Mouse (Mus musculus) splenic B cell, adult 2 months (primary cell): ENCODE results near the gene AI597479.

Experiments
- DNase-seq: peaks from one replicate; pipeline ENCODE4 v3.0.0-alpha.2; 2011; ENCODE audit warnings: low read depth, low spot score
- H3K27me3 ChIP-seq: 2 replicates; pipeline ENCODE4 v1.6.1; 2012; ENCODE audit warnings: mild to moderate bottlenecking, low read length, moderate library complexity, mixed read lengths; ENCODE audit not compliant: control insufficient read depth, poor library complexity, insufficient read depth, severe bottlenecking
- H3K36me3 ChIP-seq: 2 replicates; pipeline ENCODE4 v1.6.1; 2012; ENCODE audit warnings: mild to moderate bottlenecking, low read length, moderate library complexity, mixed read lengths; ENCODE audit not compliant: control insufficient read depth, poor library complexity, insufficient read depth, severe bottlenecking

Gene AI597479

GRCm38 (mm10) chr1:43098031-43098984 is at the start of gene AI597479, which contains the start of gene Tgfbrap1:
Gene AI597479, plus strand, starts transcription at chr1:43098710.
Gene Tgfbrap1, minus strand, starts transcription at chr1:43098637.
- Histone ChIP-seq H3K36me3 (no peaks in the 10 kb centered on the region), H3K27me3 (no peaks in the 10 kb centered on the region; the same call in 1 of the 2 replicates)
- DNase-seq = peak; percentile 91

DNA sequence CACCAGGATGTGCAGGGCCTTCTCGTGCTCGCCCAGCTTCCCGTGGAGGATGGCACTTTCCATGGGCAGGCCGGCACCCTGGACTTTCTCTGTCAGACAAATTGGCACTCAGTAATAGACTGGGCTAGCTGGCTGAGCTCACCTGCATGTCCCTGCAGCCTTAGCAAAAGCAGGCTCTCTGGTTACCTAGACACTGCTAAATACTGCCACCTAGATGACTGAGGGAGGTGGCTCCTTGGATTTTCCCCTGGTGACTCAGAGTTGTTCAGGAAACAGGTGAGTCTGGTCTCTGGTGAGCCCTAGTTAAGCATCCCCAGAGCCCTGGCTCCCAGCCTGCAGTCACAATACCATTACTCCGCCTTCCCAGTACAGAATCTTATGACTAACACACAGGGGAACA is 46.6 kb upstream of the AI597479 start:
- DNase-seq = no peak
- Histone ChIP-seq H3K36me3 (peaks cover 9% of the 10 kb centered on the region; the same call in 1 of the 2 replicates), H3K27me3 (no peaks in the 10 kb centered on the region; the same call in 1 of the 2 replicates)

GRCm38 (mm10) chr1:43065615-43066310 is 32.7 kb upstream of the AI597479 start:
- H3K27me3 ChIP-seq = no peaks in the 10 kb centered on the region
- DNase-seq = peak; percentile 35
- peaks cover 6% of the 10 kb centered on the region; the same call in 1 of the 2 replicates for H3K36me3 ChIP-seq

DNA sequence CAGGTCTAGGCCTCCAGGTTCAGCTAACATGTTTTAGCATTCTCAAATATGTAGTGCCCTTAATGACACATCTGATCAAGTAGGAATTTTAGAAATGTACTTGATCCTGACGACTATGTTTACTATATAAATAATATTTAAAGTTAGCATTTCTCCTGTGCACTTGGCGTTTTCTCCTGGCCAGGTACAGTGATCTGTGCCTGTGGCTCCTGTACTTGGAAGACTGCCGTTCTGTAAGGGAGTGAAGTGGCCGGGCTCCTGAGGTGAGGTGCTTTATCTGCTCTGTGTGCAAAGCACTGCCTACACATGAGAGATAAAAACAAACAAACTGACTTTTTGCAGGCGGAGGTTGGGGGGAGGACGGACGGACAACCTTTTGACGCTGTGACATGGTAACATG is 31.9 kb upstream of the AI597479 start:
- peaks cover 6% of the 10 kb centered on the region; the same call in 1 of the 2 replicates for H3K36me3 ChIP-seq
- no peak for DNase-seq
- no peaks in the 10 kb centered on the region for H3K27me3 ChIP-seq

GRCm38 (mm10) chr1:43067551-43067950 is 31.0 kb upstream of the AI597479 start:
- Histone ChIP-seq H3K27me3 (no peaks in the 10 kb centered on the region), H3K36me3 (peaks cover 6% of the 10 kb centered on the region; the same call in 1 of the 2 replicates)
- DNase-seq = no peak

- Histone ChIP-seq H3K36me3 (peaks cover 6% of the 10 kb centered on the region; the same call in 1 of the 2 replicates), H3K27me3 (no peaks in the 10 kb centered on the region)
- no peak for DNase-seq
Measured at GRCm38 (mm10) chr1:43070726-43071125, 27.8 kb upstream of the AI597479 start.

- DNase-seq = no peak
- Histone ChIP-seq H3K27me3 (no peaks in the 10 kb centered on the region), H3K36me3 (0 out of 2 replicates have a peak, but pooled peaks cover 6% of the 10 kb centered on the region)
Measured at GRCm38 (mm10) chr1:43072028-43072427, 26.5 kb upstream of the AI597479 start.

GRCm38 (mm10) chr1:43072561-43072960 is 25.9 kb upstream of the AI597479 start:
- no peak for DNase-seq
- no peaks in the 10 kb centered on the region for H3K27me3 ChIP-seq
- 0 out of 2 replicates have a peak, but pooled peaks cover 2% of the 10 kb centered on the region for H3K36me3 ChIP-seq

DNA sequence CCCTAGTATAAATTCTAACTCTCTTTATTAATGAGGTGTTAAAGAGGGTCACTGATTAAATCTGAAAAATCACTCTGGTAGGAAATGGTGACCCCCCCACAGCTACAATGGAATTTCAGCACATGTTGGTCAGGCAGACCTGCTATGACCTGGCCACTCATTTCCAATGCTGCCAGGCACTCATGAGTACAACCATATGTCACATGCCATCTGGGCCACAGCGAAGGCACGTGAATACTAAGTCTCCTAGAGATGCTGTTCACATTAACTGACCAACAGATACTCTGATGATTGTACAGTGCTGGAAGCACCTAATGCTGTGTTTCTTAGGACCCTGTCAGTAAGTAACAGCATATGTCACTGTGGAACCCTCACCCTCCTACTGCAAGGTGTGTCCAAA is 23.7 kb upstream of the AI597479 start:
- DNase-seq = no peak
- Histone ChIP-seq H3K27me3 (no peaks in the 10 kb centered on the region), H3K36me3 (0 out of 2 replicates have a peak, but pooled peaks cover 1% of the 10 kb centered on the region)

- DNase-seq = no peak
- Histone ChIP-seq H3K27me3 (no peaks in the 10 kb centered on the region), H3K36me3 (no peaks in the 10 kb centered on the region; the same call in 1 of the 2 replicates)
Measured at GRCm38 (mm10) chr1:43078124-43078523, 20.4 kb upstream of the AI597479 start.

DNA sequence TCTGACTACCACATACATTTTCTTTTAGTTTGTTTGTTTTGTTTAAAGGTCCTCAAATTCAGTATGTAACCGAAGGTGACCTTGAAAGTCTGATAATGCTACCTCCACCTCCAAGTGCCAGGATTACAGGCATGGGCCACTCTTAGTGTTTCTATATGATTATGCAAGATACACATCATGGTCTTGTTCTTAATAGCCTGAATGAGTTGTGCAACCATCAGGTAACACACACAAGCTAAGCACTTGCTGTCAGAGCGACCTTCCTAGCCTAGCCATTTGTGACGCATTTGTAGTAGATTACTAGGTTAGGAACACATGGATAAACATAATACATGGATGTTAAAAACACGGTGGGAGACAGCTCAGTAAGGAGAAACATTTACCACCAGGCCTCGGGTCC is 15.6 kb upstream of the AI597479 start:
- Histone ChIP-seq H3K27me3 (no peaks in the 10 kb centered on the region), H3K36me3 (no peaks in the 10 kb centered on the region; the same call in 1 of the 2 replicates)
- no peak for DNase-seq

DNA sequence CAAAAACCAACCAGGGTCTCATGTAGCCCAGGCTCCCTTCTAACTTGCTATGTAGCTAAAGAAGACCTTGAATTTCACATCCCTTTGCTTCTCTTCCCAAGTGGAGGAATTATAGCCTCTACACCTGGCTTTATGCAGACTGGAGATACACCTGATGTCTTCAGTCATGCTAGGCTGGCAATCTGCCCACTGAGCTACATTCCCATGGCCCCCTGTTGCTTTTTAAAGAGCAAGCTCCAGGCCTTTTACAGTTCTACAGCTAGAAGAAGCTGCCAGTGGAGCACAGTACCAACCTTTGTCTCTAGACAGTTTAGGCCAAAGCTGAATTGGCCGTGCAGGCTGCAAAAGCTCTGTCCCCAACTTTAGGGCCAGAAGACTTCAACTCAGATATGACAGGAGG is 8.1 kb upstream of the AI597479 start:
- Histone ChIP-seq H3K27me3 (no peaks in the 10 kb centered on the region), H3K36me3 (no peaks in the 10 kb centered on the region)
- DNase-seq = no peak

- peak; percentile 7 for DNase-seq
- H3K36me3 ChIP-seq = no peaks in the 10 kb centered on the region
- no peaks in the 10 kb centered on the region for H3K27me3 ChIP-seq
Measured at GRCm38 (mm10) chr1:43091306-43092055, 7.0 kb upstream of the AI597479 start.
